ENCODE assay signal across 8 mouse cellular contexts in genomic region chr10:98914810-98915241, GRCm38 (mm10). TPM values are rescaled to one million over a fixed set of nuclear protein-coding genes. Genes with fewer than 3 reads are reported as not detected.
DNase-seq lines count a peak whose midpoint lies in the region; ATAC-seq and TF ChIP-seq lines count a peak whose summit lies in the region.

No protein-coding gene starts in this region.

- intact Hi-C loops in gastrocnemius, postnatal 14 days (cut with DNase I; ENCODE audit: low total_unique reads), result no loop called here
- intact Hi-C loops in left cerebral cortex, postnatal 14 days (cut with DNase I), result loop anchor here (2.0 to 10.0 kb wide), 7 partner anchors 82 to 1198 kb away; no protein-coding TSS in a partner anchor

- WGBS in thymus, adult 2 months, result under 1% methylated on average over 57 of the region's 62 CpGs

- peak; percentile 28 for ATAC-seq in inflammation-experienced regulatory T-cells, adult 6 months
- peak; percentile 68 for ATAC-seq in megakaryocyte-erythroid progenitor cell, adult 5-6 weeks (replicated peaks; ENCODE audit: low FRiP score, low TSS enrichment, poor library complexity, severe bottlenecking)

- no peaks in the 10 kb centered on the region for H3K36me3 ChIP-seq in thymus, adult 2 months (ENCODE audit: control insufficient read depth, insufficient read depth, low read length)

- H3K27me3 ChIP-seq in thymus, adult 2 months (ENCODE audit: control insufficient read depth, insufficient read depth, low read length), result no peaks in the 10 kb centered on the region

- TF ChIP-seq POLR2A in thymus, adult 2 months (IDR thresholded peaks at IDR 0.05; ENCODE audit: control insufficient read depth, extremely low read depth, insufficient read depth, low read length, poor library complexity), result no peak

- peak overlapping the region; percentile 70 for H3K27ac ChIP-seq in thymus, adult 2 months (ENCODE audit: control insufficient read depth, insufficient read depth, low read length)

- TF ChIP-seq CTCF in thymus, adult 2 months (IDR thresholded peaks at IDR 0.05; ENCODE audit: borderline replicate concordance, control insufficient read depth, extremely low read depth, insufficient read depth, low read length, poor library complexity), result no peak

- peaks cover 3% of the 10 kb centered on the region for H3K4me1 ChIP-seq in thymus, adult 2 months (replicated peaks; ENCODE audit: control insufficient read depth, insufficient read depth, low read length)

- peak overlapping the region; percentile 88 for H3K4me3 ChIP-seq in thymus, adult 2 months (ENCODE audit: control insufficient read depth, insufficient read depth, low read length)

- no peak for DNase-seq in thymus, adult 2 months
- no peak for DNase-seq in thymus, postnatal 25 days
- peak; percentile 81 for DNase-seq in embryo, embryonic 10.5 days (ENCODE audit: low spot score)
- DNase-seq in gastrocnemius, postnatal 14 days, result peak; percentile 89
- DNase-seq in left cerebral cortex, postnatal 14 days (ENCODE audit: low spot score in 2 of 2), result peak; percentile 77
- peak; percentile 80 for DNase-seq in right cerebral cortex, postnatal 14 days

RNA-seq across cellular contexts. Expression of gene Atp2b1, which starts 0.6 kb away (rescaled TPM):
- 12.0 and 12.5 TPM in 2 replicates for polyA plus RNA-seq in thymus, adult 2 months (2012; rRNA removed)
- 10 to 100 TPM; 55.0 to 55.8 TPM for total RNA-seq in gastrocnemius, postnatal 14 days (2021)
- polyA plus RNA-seq in inflammation-experienced regulatory T-cells, adult 6 months (2017; shearing (Covaris generic)), result 100 to 1,000 TPM; 144 to 179 (median 149) TPM
- total RNA-seq in left cerebral cortex, postnatal 14 days (2021), result 100 to 1,000 TPM; 686 to 734 TPM
- 15.8 and 21.1 TPM in 2 replicates for total RNA-seq in megakaryocyte-erythroid progenitor cell, adult 5-6 weeks (2014; fragmentation: Nextera tagmentation)
- 26.7 and 28.9 TPM in 2 replicates for total RNA-seq in megakaryocyte-erythroid progenitor cell, adult 5-6 weeks (2017)

Comparison
In these comparisons a context has a peak if more than half of its experiments do, and no peak if none do; other contexts are left out.
1. DNase-seq: peak in embryo, embryonic 10.5 days (single experiment), gastrocnemius, postnatal 14 days (single experiment), left cerebral cortex, postnatal 14 days (2 of 2) and right cerebral cortex, postnatal 14 days (single experiment); none in thymus, adult 2 months (single experiment) and thymus, postnatal 25 days (single experiment).
2. RNA of gene Atp2b1, which starts 0.6 kb away (total RNA-seq): 686 to 734 TPM in left cerebral cortex, postnatal 14 days; 55.0 to 55.8 TPM in gastrocnemius, postnatal 14 days and 15.8 to 28.9 TPM in megakaryocyte-erythroid progenitor cell, adult 5-6 weeks; every median in the first group is over 10 times any median in the second.